8 mouse cellular contexts compared by ENCODE assay signal in the genomic region with DNA sequence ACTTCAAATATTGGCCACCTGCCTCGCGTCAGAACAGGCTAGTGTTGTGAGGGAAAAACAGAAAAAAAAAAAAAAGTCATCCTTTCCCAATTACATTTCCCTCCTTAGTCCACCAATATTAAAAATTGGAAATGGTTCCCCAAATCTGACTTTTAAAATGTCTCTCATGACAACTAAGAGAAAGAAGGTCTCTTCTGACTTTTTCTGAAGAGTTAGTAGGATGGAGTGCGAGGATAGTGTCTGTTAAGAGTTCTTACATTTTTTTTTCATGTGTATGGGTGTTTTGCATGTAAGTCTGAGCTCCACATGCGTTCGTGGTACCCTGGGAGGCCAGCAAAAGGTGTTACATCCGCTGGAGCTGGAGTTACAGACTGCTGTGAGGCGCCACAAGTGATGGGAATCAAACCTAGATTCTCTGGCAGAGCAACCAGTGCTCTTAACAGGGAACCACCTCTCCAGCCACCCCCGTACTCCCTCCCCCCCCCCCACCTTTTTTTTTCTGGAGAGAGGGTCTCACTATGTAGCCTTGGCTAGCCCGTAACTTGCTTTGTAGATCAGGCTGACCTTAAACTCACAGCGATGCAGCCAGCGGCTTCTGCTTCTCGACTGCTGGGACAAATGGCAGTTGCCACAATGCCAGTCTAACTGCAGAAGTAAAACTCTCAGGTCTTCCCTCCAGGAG. TPM values are rescaled to one million over a fixed set of nuclear protein-coding genes. Genes with fewer than 3 reads are reported as not detected.
DNase-seq lines count a peak whose midpoint lies in the region; ATAC-seq lines count a peak whose summit lies in the region.

No protein-coding gene starts in this region.

- H3K9ac ChIP-seq in kidney, embryonic 15.5 days: peak overlapping the region; percentile 93
- peak overlapping the region; percentile 76 for H3K9ac ChIP-seq in midbrain, embryonic 14.5 days (replicated peaks; ENCODE audit: low read length)

- no peak; the same call in none of the 2 replicates for ATAC-seq in kidney, embryonic 15.5 days (replicated peaks; ENCODE audit: low FRiP score)
- ATAC-seq in midbrain, embryonic 14.5 days (ENCODE audit: low FRiP score, low TSS enrichment): no peak

- peaks cover 32% of the 10 kb centered on the region for H3K36me3 ChIP-seq in forebrain, embryonic 10.5 days (replicated peaks)
- peaks cover 21% of the 10 kb centered on the region for H3K36me3 ChIP-seq in kidney, embryonic 15.5 days
- H3K36me3 ChIP-seq in midbrain, embryonic 14.5 days (ENCODE audit: control insufficient read depth, insufficient read depth, low read length): peaks cover 21% of the 10 kb centered on the region

- no peaks in the 10 kb centered on the region for H3K9me3 ChIP-seq in forebrain, embryonic 10.5 days
- no peaks in the 10 kb centered on the region for H3K9me3 ChIP-seq in kidney, embryonic 15.5 days (replicated peaks)
- no peaks in the 10 kb centered on the region for H3K9me3 ChIP-seq in midbrain, embryonic 14.5 days (ENCODE audit: control insufficient read depth, low read length)

- peaks cover 46% of the 10 kb centered on the region for H3K4me1 ChIP-seq in forebrain, embryonic 10.5 days
- peaks cover 39% of the 10 kb centered on the region for H3K4me1 ChIP-seq in kidney, embryonic 15.5 days
- H3K4me1 ChIP-seq in midbrain, embryonic 14.5 days (ENCODE audit: control insufficient read depth, insufficient read depth, low read length): peaks cover 20% of the 10 kb centered on the region

- WGBS in forebrain, embryonic 10.5 days: under 1% methylated on average over 12 of the region's 12 CpGs
- WGBS in kidney, embryonic 15.5 days: 2% methylated on average over 12 of the region's 12 CpGs
- WGBS in midbrain, embryonic 14.5 days: under 1% methylated on average over 12 of the region's 12 CpGs

- H3K27me3 ChIP-seq in forebrain, embryonic 10.5 days (ENCODE audit: poor library complexity, severe bottlenecking): no peaks in the 10 kb centered on the region
- H3K27me3 ChIP-seq in kidney, embryonic 15.5 days: no peaks in the 10 kb centered on the region
- H3K27me3 ChIP-seq in midbrain, embryonic 14.5 days (ENCODE audit: control insufficient read depth, insufficient read depth, low read length): no peaks in the 10 kb centered on the region

- peak; percentile 65 for DNase-seq in kidney, adult 11 months
- DNase-seq in kidney, postnatal 10 days: no peak
- DNase-seq in MEL-GATA-1-ER (ENCODE audit: extremely low read depth, low read depth): peak; percentile 56
- DNase-seq in forebrain, embryonic 10.5 days (ENCODE audit: extremely low spot score, low spot score): no peak
- peak; percentile 32 for DNase-seq in midbrain, embryonic 14.5 days
- DNase-seq in retina, postnatal 1 day: no peak
- no peak for DNase-seq in gastrocnemius, postnatal 25 days

- peak overlapping the region; percentile 88 for H3K4me2 ChIP-seq in kidney, embryonic 15.5 days
- H3K4me2 ChIP-seq in midbrain, embryonic 14.5 days (ENCODE audit: low read length): peak overlapping the region; percentile 95

- peak overlapping the region; percentile 94 for H3K4me3 ChIP-seq in forebrain, embryonic 10.5 days
- peak overlapping the region; percentile 94 for H3K4me3 ChIP-seq in kidney, embryonic 15.5 days (replicated peaks)
- H3K4me3 ChIP-seq in midbrain, embryonic 14.5 days (replicated peaks; ENCODE audit: low read depth, low read length): peak overlapping the region; percentile 90

- peak overlapping the region; percentile 91 for H3K27ac ChIP-seq in forebrain, embryonic 10.5 days
- H3K27ac ChIP-seq in kidney, embryonic 15.5 days: peak overlapping the region; percentile 92
- peak overlapping the region; percentile 90 for H3K27ac ChIP-seq in midbrain, embryonic 14.5 days (replicated peaks; ENCODE audit: low read depth, low read length)

RNA-seq across cellular contexts. Expression of a gene that starts 0.8 kb away (rescaled TPM):
- 21.0 and 21.4 TPM in 2 replicates for polyA plus RNA-seq in forebrain, embryonic 10.5 days (2016; fragmentation: Nextera tagmentation; extraction: Ambion mirVana)
- 12.4 and 14.4 TPM in 2 replicates for polyA plus RNA-seq in kidney, embryonic 15.5 days (2015; fragmentation: Nextera tagmentation; extraction: Ambion mirVana)
- 63.9 and 69.2 TPM in 2 replicates for polyA plus RNA-seq in midbrain, embryonic 14.5 days (2014; fragmentation: Nextera tagmentation; extraction: Ambion mirVana)
- 10 to 100 TPM; 11.2 to 15.3 TPM for total RNA-seq in gastrocnemius, postnatal 25 days (2021)

RNA-seq across cellular contexts. Expression of a gene that starts 1.3 kb away (rescaled TPM):
- polyA plus RNA-seq in forebrain, embryonic 10.5 days (2016; fragmentation: Nextera tagmentation; extraction: Ambion mirVana): 91.4 and 92.6 TPM in 2 replicates
- 65.1 and 75.7 TPM in 2 replicates for polyA plus RNA-seq in kidney, embryonic 15.5 days (2015; fragmentation: Nextera tagmentation; extraction: Ambion mirVana)
- 59.9 and 64.9 TPM in 2 replicates for polyA plus RNA-seq in midbrain, embryonic 14.5 days (2014; fragmentation: Nextera tagmentation; extraction: Ambion mirVana)
- 10 to 100 TPM; 13.5 to 18.2 TPM for total RNA-seq in gastrocnemius, postnatal 25 days (2021)

RNA-seq across cellular contexts. Expression of a gene that starts 52.1 kb away (rescaled TPM):
- 8.5 and 9.3 TPM in 2 replicates for polyA plus RNA-seq in forebrain, embryonic 10.5 days (2016; fragmentation: Nextera tagmentation; extraction: Ambion mirVana)
- 6.1 and 7.9 TPM in 2 replicates for polyA plus RNA-seq in kidney, embryonic 15.5 days (2015; fragmentation: Nextera tagmentation; extraction: Ambion mirVana)
- 6.6 and 9.3 TPM in 2 replicates for polyA plus RNA-seq in midbrain, embryonic 14.5 days (2014; fragmentation: Nextera tagmentation; extraction: Ambion mirVana)
- 10 to 100 TPM; 21.5 to 24.4 TPM for total RNA-seq in gastrocnemius, postnatal 25 days (2021)

Comparison
In these comparisons a context has a peak if more than half of its experiments do, and no peak if none do; other contexts are left out.
1. DNase-seq: peak in kidney, adult 11 months (single experiment), MEL-GATA-1-ER (single experiment) and midbrain, embryonic 14.5 days (single experiment); none in kidney, postnatal 10 days (single experiment), forebrain, embryonic 10.5 days (single experiment), retina, postnatal 1 day (single experiment) and gastrocnemius, postnatal 25 days (single experiment).
2. Peak in every context shown above with its lines, with median percentiles within 50 percentile points of each other: H3K27ac ChIP-seq and H3K4me3 ChIP-seq.